Mouse (Mus musculus) macrophage (primary cell): ENCODE measurements around the gene Nabp2. TPM values are rescaled to one million over a fixed set of nuclear protein-coding genes. Genes with fewer than 3 reads are reported as not detected.

Source experiments
- H3K27ac ChIP-seq: fragments of 350-480 bp; formaldehyde crosslinking; 2 replicates; pipeline ENCODE4 v1.9.0; 2021
- H3K36me3 ChIP-seq: fragments of 350-480 bp; formaldehyde crosslinking; 2 replicates; pipeline ENCODE4 v1.9.0; 2021; ENCODE audit errors: inconsistent target
- H3K4me3 ChIP-seq: fragments of 350-480 bp; formaldehyde crosslinking; 2 replicates; pipeline ENCODE4 v1.9.0; 2021; ENCODE audit errors: inconsistent target
- H3K79me2 ChIP-seq: fragments of 350-480 bp; formaldehyde crosslinking; 2 replicates; pipeline ENCODE4 v1.9.0; 2021; ENCODE audit errors: inconsistent target
- WGBS: methylation state at CpG from one replicate; pipeline ENCODE4 v1.1.7; 2026; ENCODE audit warnings: inconsistent platforms; ENCODE audit not compliant: missing documents; 5-methylcytosine and 5-hydroxymethylcytosine counted together
- polyA plus RNA-seq: library from polyadenylated mRNA; stranded (reverse); fragments of 250-400 nt; gene quantifications from 3 replicates; pipeline ENCODE4 v1.2.4, GENCODE M21; 2018; ENCODE audit warnings: inconsistent platforms

Nabp2 gene
- polyA plus RNA-seq, 1 experiment from 2014 or later = 130 TPM

GRCm38 (mm10) chr10:128440407-128440806, 29.1 kb upstream of the Nabp2 start:
- no peak overlapping the region for H3K4me3 ChIP-seq
- H3K36me3 ChIP-seq = peaks cover 62% of the 10 kb centered on the region
- peaks cover 3% of the 10 kb centered on the region; the same call in 1 of the 2 replicates for H3K79me2 ChIP-seq
- 70% methylated on average over 10 of the region's 10 CpGs for WGBS
- H3K27ac ChIP-seq = no peak overlapping the region

DNA sequence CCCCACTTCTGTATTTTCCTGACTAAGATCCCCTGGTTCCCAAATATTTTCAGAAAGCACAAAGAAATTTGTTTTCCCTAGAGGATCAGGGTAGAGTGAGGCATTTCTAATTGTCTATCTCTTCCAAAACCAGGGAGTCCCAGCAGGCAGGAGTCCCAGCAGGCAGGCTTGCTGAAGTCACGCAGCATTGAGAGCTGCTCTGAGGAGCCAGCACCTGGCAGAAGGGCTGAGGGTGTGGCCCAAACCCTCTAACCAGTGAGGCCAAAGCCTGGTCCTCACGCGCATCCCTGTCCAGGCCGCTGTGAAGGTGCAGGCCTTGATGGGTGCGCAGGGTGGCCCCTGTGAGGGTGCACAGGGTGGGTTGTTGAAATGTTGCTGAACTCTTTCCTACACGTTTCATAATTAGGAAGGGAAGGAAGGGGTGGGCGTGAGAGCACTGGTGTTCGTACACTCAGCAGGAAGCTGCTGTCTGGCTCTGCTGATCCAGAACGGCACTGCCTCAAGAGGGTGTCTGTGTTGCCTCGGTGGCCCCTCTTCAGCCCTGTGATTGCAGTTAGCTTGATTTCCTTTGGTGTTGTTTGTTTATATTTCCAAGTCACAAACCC, 27.5 kb upstream of the Nabp2 start:
- H3K4me3 ChIP-seq = no peak overlapping the region
- 55% methylated on average over 10 of the region's 10 CpGs for WGBS
- peaks cover 71% of the 10 kb centered on the region for H3K36me3 ChIP-seq
- H3K27ac ChIP-seq = no peak overlapping the region
- H3K79me2 ChIP-seq = peaks cover 19% of the 10 kb centered on the region

DNA sequence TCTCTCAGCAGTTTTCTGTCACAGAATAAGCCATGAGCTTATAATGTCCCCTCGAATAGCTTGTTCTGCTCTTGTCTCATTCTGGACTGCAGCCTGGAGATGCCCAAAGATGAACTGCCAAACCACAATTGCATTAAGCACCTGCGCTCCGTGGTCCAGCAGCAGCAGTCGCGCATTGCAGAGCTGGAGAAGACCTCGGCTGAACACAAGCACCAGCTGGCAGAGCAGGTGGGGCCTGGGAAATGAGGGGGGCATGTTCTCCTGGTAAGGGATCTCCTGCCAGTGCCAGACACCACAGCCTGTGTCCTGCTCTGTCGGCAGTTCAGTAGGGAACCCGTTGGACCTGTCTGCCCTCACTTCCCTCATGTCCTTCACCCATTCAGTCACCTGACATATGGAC, 25.1 kb upstream of the Nabp2 start:
- Histone ChIP-seq H3K36me3 (peaks cover 78% of the 10 kb centered on the region), H3K4me3 (no peak overlapping the region), H3K79me2 (peaks cover 40% of the 10 kb centered on the region), H3K27ac (no peak overlapping the region)
- 80% methylated on average over 8 of the region's 8 CpGs for WGBS

GRCm38 (mm10) chr10:128435873-128436272, 24.6 kb upstream of the Nabp2 start:
- Histone ChIP-seq H3K79me2 (peaks cover 45% of the 10 kb centered on the region), H3K27ac (no peak overlapping the region), H3K36me3 (peaks cover 77% of the 10 kb centered on the region), H3K4me3 (no peak overlapping the region)
- 94% methylated on average over 5 of the region's 5 CpGs for WGBS

DNA sequence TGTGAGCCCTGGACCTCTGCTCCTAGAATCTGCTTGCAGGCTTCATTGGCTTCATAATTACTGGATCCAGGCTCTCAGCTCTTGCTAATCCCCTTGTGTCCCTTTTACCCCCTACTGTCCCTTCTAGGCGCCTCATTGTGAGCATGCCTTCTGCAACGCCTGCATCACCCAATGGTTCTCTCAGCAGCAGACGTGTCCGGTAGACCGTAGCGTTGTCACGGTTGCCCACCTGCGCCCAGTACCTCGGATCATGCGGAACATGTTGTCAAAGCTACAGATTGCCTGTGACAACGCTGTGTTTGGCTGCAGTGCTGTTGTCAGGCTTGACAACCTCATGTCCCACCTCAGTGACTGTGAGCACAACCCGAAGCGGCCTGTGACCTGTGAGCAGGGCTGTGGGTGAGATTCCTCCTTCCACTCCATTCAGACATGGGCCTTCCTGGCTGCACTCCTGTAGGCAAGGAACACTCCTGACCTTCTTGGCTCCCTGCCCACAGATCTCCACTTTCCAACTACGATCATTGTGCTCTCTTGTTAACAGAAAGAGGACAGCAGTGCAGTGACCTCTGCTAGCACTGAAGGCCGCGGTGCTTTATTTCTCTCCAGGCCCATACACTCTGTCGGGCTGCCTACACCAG, 24.0 kb upstream of the Nabp2 start:
- WGBS = 93% methylated on average over 11 of the region's 17 CpGs
- Histone ChIP-seq H3K27ac (no peak overlapping the region), H3K36me3 (peaks cover 76% of the 10 kb centered on the region), H3K79me2 (peaks cover 51% of the 10 kb centered on the region), H3K4me3 (no peak overlapping the region)

DNA sequence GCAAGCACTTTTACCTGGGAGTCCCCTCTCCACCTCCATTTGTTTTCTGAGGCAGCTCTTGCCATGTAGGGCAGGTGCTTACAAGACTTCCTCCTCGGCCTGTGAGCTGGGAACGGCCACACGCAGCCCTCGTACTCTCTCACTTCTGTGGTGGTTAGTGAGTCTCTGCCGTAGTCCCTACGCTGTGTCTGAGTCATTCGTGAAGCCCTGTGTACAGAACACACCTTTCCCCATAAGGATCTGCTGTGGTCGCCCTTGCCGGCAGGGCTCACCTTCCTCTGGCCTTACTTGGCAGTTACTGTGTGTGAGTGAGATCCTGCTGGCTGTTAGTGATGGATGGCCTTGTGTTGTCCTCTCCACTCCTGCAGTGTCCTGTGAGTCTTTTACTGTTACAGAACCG, 23.4 kb upstream of the Nabp2 start:
- no peak overlapping the region for H3K4me3 ChIP-seq

DNA sequence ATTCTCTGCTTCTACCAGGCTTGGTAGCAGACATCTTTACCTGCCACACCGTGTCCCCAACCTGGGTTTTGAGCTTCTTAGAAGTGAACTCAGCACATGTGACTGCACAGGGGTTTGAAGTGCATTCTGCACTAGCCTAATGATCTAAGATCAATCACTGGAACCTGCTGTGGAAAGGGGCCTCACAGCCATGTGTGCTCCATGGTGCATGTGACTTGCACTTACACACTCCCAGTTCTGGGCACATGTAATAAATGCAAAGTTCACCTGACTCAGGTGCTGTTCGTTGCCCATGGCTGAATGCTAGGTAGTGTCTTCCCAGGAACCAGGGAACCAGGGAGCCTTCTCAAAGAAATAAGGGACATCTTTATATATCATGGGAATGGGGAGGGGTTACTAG, 22.1 kb upstream of the Nabp2 start:
- 90% methylated on average over 2 of the region's 2 CpGs for WGBS
- H3K36me3 ChIP-seq = peaks cover 77% of the 10 kb centered on the region
- no peak overlapping the region for H3K27ac ChIP-seq
- H3K79me2 ChIP-seq = peaks cover 69% of the 10 kb centered on the region
- H3K4me3 ChIP-seq = no peak overlapping the region

More for the DNA sequence above, 23.4 kb upstream of the Nabp2 start:
- H3K79me2 ChIP-seq = peaks cover 57% of the 10 kb centered on the region
- no peak overlapping the region for H3K27ac ChIP-seq
- WGBS = 49% methylated on average over 10 of the region's 10 CpGs
- H3K36me3 ChIP-seq = peaks cover 77% of the 10 kb centered on the region

DNA sequence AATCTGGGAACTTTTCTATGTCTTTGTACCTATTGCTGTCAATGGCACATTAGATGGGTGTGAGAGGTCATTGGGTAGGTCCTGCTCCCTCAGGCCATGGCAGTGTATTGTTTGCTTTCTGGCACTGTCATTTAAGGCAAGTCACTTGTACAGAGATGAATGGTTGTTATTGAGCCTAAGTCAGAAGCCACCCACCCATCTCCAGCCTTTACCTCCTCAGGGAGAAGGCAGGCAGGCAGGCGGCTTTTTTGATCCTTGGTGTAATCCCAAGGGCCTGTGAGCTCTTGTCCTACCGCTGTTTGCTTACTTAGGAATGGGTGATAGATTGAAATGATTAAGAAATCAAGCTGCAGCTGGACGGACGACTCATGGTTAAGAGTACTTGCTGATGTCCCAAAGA, 18.2 kb upstream of the Nabp2 start:
- peaks cover 95% of the 10 kb centered on the region for H3K79me2 ChIP-seq
- peaks cover 49% of the 10 kb centered on the region for H3K36me3 ChIP-seq
- 99% methylated on average over 4 of the region's 4 CpGs for WGBS
- H3K27ac ChIP-seq = no peak overlapping the region
- no peak overlapping the region for H3K4me3 ChIP-seq

DNA sequence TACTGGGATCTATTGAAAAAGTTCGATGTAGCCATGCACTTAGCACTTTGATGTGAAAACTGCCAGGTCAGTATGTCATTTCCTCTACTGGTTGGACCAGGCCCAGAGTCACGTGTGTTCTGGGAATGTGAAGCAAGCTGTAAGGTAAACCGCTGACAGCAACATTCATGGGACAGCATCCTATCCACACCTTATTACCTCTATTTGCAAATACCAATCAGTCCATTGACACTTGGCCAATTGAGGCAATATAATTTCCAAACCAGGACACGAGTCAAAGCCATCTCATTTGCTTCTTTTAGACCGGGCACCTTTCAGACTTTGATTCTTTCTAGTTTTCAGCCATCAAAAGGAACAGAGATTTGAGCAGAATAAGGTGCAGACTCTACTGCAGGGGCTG, 17.8 kb upstream of the Nabp2 start:
- Histone ChIP-seq H3K27ac (no peak overlapping the region), H3K79me2 (peaks cover 95% of the 10 kb centered on the region), H3K36me3 (peaks cover 49% of the 10 kb centered on the region), H3K4me3 (no peak overlapping the region)
- 94% methylated on average over 5 of the region's 5 CpGs for WGBS

GRCm38 (mm10) chr10:128425260-128425659, 14.0 kb upstream of the Nabp2 start:
- WGBS = 90% methylated on average over 3 of the region's 3 CpGs
- peaks cover 41% of the 10 kb centered on the region for H3K36me3 ChIP-seq

DNA sequence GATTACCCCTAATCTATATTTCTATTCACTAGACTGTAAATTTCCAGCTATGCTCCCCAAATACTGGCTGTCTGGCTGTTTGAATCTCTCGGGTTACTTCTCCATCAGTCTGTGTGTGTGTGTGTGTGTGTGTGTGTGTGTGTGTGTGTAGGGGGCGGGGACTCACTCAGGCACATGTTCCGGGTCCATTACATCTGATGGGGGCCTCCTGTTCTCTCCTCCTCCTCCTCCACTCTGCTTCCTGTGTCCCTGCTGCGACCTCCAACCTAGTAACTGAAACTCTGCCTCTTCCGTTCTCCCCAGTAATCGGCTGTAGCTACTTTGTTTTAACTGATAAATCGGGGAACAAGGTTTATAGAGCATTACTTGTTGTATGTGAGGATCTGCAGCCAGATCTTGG, 13.3 kb upstream of the Nabp2 start:
- WGBS = 7% methylated on average over 5 of the region's 7 CpGs
- H3K27ac ChIP-seq = no peak overlapping the region
- H3K79me2 ChIP-seq = peaks cover 99% of the 10 kb centered on the region
- H3K4me3 ChIP-seq = no peak overlapping the region
- H3K36me3 ChIP-seq = peaks cover 34% of the 10 kb centered on the region

More at GRCm38 (mm10) chr10:128425260-128425659, 14.0 kb upstream of the Nabp2 start:
- Histone ChIP-seq H3K4me3 (no peak overlapping the region), H3K27ac (no peak overlapping the region), H3K79me2 (peaks cover 99% of the 10 kb centered on the region)

- Histone ChIP-seq H3K36me3 (peaks cover 26% of the 10 kb centered on the region), H3K79me2 (peaks cover 100% of the 10 kb centered on the region), H3K27ac (no peak overlapping the region), H3K4me3 (no peak overlapping the region)
- 82% methylated on average over 5 of the region's 5 CpGs for WGBS
These were observed 11.1 kb upstream of the Nabp2 start for GRCm38 (mm10) chr10:128422426-128422825.

DNA sequence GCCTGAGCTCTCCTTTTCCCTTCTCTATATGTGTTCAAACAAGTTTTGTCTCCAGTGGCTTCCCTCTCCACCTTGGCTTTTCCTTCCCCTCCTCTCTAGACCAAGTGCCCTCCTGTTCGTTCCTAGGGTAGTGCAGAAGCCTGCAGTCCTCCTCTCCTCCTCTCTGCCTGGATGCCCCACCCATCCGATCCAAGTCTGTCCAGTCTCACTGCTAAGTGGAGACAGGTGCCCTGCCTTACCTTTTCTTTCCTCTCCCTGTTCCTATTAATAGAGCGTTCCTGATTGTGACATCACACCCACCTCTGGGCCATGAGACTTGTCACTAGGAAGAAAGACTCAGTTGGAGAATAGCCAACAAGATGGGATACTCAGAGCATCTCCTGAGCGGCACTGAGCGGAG, 3.6 kb upstream of the Nabp2 start:
- H3K4me3 ChIP-seq = no peak overlapping the region
- H3K36me3 ChIP-seq = peaks cover 39% of the 10 kb centered on the region
- whole genome bisulfite sequencing = 93% methylated on average over 4 of the region's 5 CpGs
- H3K79me2 ChIP-seq = peaks cover 84% of the 10 kb centered on the region
- H3K27ac ChIP-seq = no peak overlapping the region

DNA sequence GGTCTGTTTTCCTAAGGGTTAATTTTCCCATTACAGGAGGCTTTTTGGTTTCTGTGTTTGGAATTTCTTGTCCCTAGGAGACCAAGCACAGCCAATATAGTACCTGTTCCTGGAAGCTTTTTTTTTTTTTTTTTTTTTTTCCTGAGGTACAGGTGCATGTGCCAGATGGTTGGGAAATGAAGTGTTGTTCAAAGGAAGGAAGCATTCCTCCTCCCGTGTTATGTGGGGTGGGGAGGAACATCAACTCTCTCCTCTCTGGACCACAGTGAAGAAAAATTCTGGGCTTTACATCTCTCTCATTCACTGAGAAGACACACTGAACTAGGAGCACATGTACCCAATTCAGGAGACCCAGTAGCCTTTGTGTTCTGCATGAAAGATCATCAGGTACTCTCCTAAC, 1.8 kb upstream of the Nabp2 start:
- peaks cover 35% of the 10 kb centered on the region for H3K36me3 ChIP-seq
- peaks cover 66% of the 10 kb centered on the region for H3K79me2 ChIP-seq
- peak overlapping the region; percentile 94 for H3K27ac ChIP-seq
- WGBS = 0% methylated on average over 1 of the region's 1 CpGs
- H3K4me3 ChIP-seq = peak overlapping the region; percentile 99

GRCm38 (mm10) chr10:128412558-128412957, 1.3 kb upstream of the Nabp2 start:
- Histone ChIP-seq H3K4me3 (peak overlapping the region; percentile 99), H3K36me3 (peaks cover 33% of the 10 kb centered on the region), H3K27ac (peak overlapping the region; percentile 94), H3K79me2 (peaks cover 61% of the 10 kb centered on the region)
- 0% methylated on average over 1 of the region's 1 CpGs for WGBS
